Mouse (Mus musculus) liver, adult 2 months (tissue): ENCODE measurements around the gene Nfic.

Experiments used
- CTCF ChIP-seq: fragments of 200-500 bp; IDR thresholded peaks from 2 replicates; pipeline ENCODE4 v1.5.1; 2011; ENCODE audit warnings: low read depth, low read length, control low read depth
- POLR2A ChIP-seq: fragments of 200-500 bp; IDR thresholded peaks from 2 replicates; pipeline ENCODE4 v1.6.1; 2011; ENCODE audit warnings: low read length, control low read depth; ENCODE audit not compliant: insufficient read depth; ENCODE audit errors: extremely low read depth

GRCm38 (mm10) chr10:81367207-81367495, 88.3 kb downstream of the Nfic start:
- no peak for TF ChIP-seq POLR2A
- TF ChIP-seq CTCF = no peak
